Mouse (Mus musculus) CH12.LX (cell line): ENCODE measurements around the gene Slc38a8. TPM values are rescaled to one million over a fixed set of nuclear protein-coding genes. Genes with fewer than 3 reads are reported as not detected.

ENCODE experiments used
- DNase-seq: peaks from one replicate; pipeline ENCODE4 v3.0.0-alpha.2; 2013; ENCODE audit errors: extremely low read depth
- H3K27ac ChIP-seq: 2 replicates; pipeline ENCODE4 v1.5.1; 2012; ENCODE audit warnings: low read depth, mild to moderate bottlenecking, control low read depth, moderate library complexity; ENCODE audit not compliant: insufficient read depth
- H3K27me3 ChIP-seq: replicated peaks from 2 replicates; pipeline ENCODE3; 2012; ENCODE audit warnings: inconsistent platforms
- H3K36me3 ChIP-seq, 2 experiments: replicated peaks in 1 of 2; 2 replicates each; pipeline versions ENCODE3 to v1.6.1; 2012; ENCODE audit warnings: inconsistent platforms in 1 of 2, low read length in 1 of 2, mild to moderate bottlenecking in 1 of 2, mixed read lengths in 1 of 2, moderate library complexity in 1 of 2; ENCODE audit not compliant: control insufficient read depth in 1 of 2, insufficient read depth in 1 of 2
- H3K4me1 ChIP-seq, 2 experiments: 2 replicates each; pipeline ENCODE4 v1.6.1; 2012; ENCODE audit warnings: inconsistent platforms in 1 of 2, moderate library complexity in 1 of 2; ENCODE audit not compliant: insufficient read depth in 2 of 2, control insufficient read depth in 1 of 2
- H3K4me2 ChIP-seq: 2 replicates; pipeline ENCODE4 v1.6.1; 2012; ENCODE audit warnings: low read depth, mild to moderate bottlenecking, control low read depth; ENCODE audit not compliant: poor library complexity, insufficient read depth, severe bottlenecking
- H3K4me3 ChIP-seq, 3 experiments: fragments of 150-350 bp in 1 of 3; sonication (generic) in 1 of 3; replicated peaks in 1 of 3; 2 replicates each; pipeline versions ENCODE3 to v1.5.1; 2011 to 2012; ENCODE audit warnings: low read depth in 2 of 3, low read length in 2 of 3, mild to moderate bottlenecking in 2 of 3, moderate library complexity in 2 of 3, control low read depth in 1 of 3, improper control_type of control experiment in 1 of 3, inconsistent platforms in 1 of 3, mixed read lengths in 1 of 3; ENCODE audit not compliant: poor library complexity in 1 of 3
- H3K79me2 ChIP-seq: replicated peaks from 2 replicates; pipeline ENCODE4 v1.6.1; 2012; ENCODE audit warnings: mild to moderate bottlenecking, moderate library complexity; ENCODE audit not compliant: control insufficient read depth, poor library complexity, insufficient read depth, severe bottlenecking; ENCODE audit errors: extremely low read depth
- H3K9ac ChIP-seq: 2 replicates; pipeline ENCODE4 v1.6.1; 2012; ENCODE audit warnings: low read depth, mild to moderate bottlenecking, control low read depth, moderate library complexity; ENCODE audit not compliant: insufficient read depth
- H3K9me3 ChIP-seq: replicated peaks from 2 replicates; pipeline ENCODE3; 2012; ENCODE audit warnings: low read length, inconsistent platforms, mixed read lengths
- BHLHE40 ChIP-seq: IDR thresholded peaks from 2 replicates; pipeline ENCODE4 v1.6.1; 2011; ENCODE audit warnings: mild to moderate bottlenecking, low read depth, low read length, improper control_type of control experiment
- CHD1 ChIP-seq: IDR thresholded peaks from 2 replicates; pipeline ENCODE4 v1.6.1; 2012; ENCODE audit warnings: low read depth, low read length, improper control_type of control experiment, inconsistent platforms
- CHD2 ChIP-seq: IDR thresholded peaks from 2 replicates; pipeline ENCODE4 v1.6.1; 2011; ENCODE audit warnings: low read length, improper control_type of control experiment
- E2F4 ChIP-seq: IDR thresholded peaks from 2 replicates; pipeline ENCODE4 v1.6.1; 2011; ENCODE audit warnings: low read depth, low read length, improper control_type of control experiment; ENCODE audit not compliant: insufficient replicate concordance
- ELF1 ChIP-seq: IDR thresholded peaks from 2 replicates; pipeline ENCODE4 v1.6.1; 2014; ENCODE audit warnings: low read depth, mild to moderate bottlenecking, inconsistent platforms, low read length, improper control_type of control experiment
- EP300 ChIP-seq: IDR thresholded peaks from 2 replicates; pipeline ENCODE4 v1.6.1; 2011; ENCODE audit warnings: low read length, improper control_type of control experiment
- ETS1 ChIP-seq: conservative IDR thresholded peaks from 2 replicates; pipeline ENCODE4 v1.6.1; 2012; ENCODE audit warnings: low read depth, mild to moderate bottlenecking, inconsistent platforms, low read length, improper control_type of control experiment, moderate library complexity
- GABPA ChIP-seq: IDR thresholded peaks from 2 replicates; pipeline ENCODE4 v1.6.1; 2012; ENCODE audit warnings: low read depth, low read length, improper control_type of control experiment, inconsistent platforms; ENCODE audit not compliant: insufficient replicate concordance
- HCFC1 ChIP-seq: IDR thresholded peaks from 2 replicates; pipeline ENCODE4 v1.6.1; 2012; ENCODE audit warnings: low read depth, mild to moderate bottlenecking, inconsistent platforms, low read length, improper control_type of control experiment
- IRF4 ChIP-seq: IDR thresholded peaks from 2 replicates; pipeline ENCODE4 v1.6.1; 2014; ENCODE audit warnings: low read depth, mild to moderate bottlenecking, inconsistent platforms, low read length, improper control_type of control experiment
- JUN ChIP-seq: IDR thresholded peaks from 2 replicates; pipeline ENCODE4 v1.6.1; 2011; ENCODE audit warnings: low read depth, mild to moderate bottlenecking, low read length, improper control_type of control experiment, moderate library complexity; ENCODE audit not compliant: insufficient read depth
- JUND ChIP-seq: conservative IDR thresholded peaks from 2 replicates; pipeline ENCODE4 v1.6.1; 2011; ENCODE audit warnings: low read depth, low read length, improper control_type of control experiment
- KAT2A ChIP-seq: IDR thresholded peaks from 2 replicates; pipeline ENCODE4 v1.6.1; 2012; ENCODE audit warnings: low read length, improper control_type of control experiment, inconsistent platforms; ENCODE audit not compliant: insufficient replicate concordance
- MAFK ChIP-seq: IDR thresholded peaks from 2 replicates; pipeline ENCODE4 v1.6.1; 2011; ENCODE audit warnings: low read length, improper control_type of control experiment; ENCODE audit not compliant: insufficient replicate concordance
- MAZ ChIP-seq: IDR thresholded peaks from 2 replicates; pipeline ENCODE4 v1.6.1; 2012; ENCODE audit warnings: low read depth, mild to moderate bottlenecking, inconsistent platforms, low read length, improper control_type of control experiment, moderate library complexity
- MXI1 ChIP-seq: IDR thresholded peaks from 2 replicates; pipeline ENCODE4 v1.6.1; 2011; ENCODE audit warnings: mild to moderate bottlenecking, low read depth, low read length, improper control_type of control experiment
- MYC ChIP-seq: IDR thresholded peaks from 2 replicates; pipeline ENCODE4 v1.6.1; 2011; ENCODE audit warnings: low read depth, mild to moderate bottlenecking, improper control_type of control experiment, low read length
- NELFE ChIP-seq: IDR thresholded peaks from 2 replicates; pipeline ENCODE4 v1.6.1; 2011; ENCODE audit warnings: low read depth, low read length, improper control_type of control experiment
- NRF1 ChIP-seq: IDR thresholded peaks from 2 replicates; pipeline ENCODE4 v1.6.1; 2014; ENCODE audit warnings: low read depth, mild to moderate bottlenecking, inconsistent platforms, low read length, improper control_type of control experiment, moderate library complexity
- PAX5 ChIP-seq: IDR thresholded peaks from 2 replicates; pipeline ENCODE4 v1.6.1; 2012; ENCODE audit warnings: low read length, inconsistent platforms, mixed read lengths
- POLR2A ChIP-seq: IDR thresholded peaks from 2 replicates; pipeline ENCODE4 v1.6.1; 2011; ENCODE audit warnings: low read depth, mild to moderate bottlenecking, improper control_type of control experiment, low read length
- RAD21 ChIP-seq: IDR thresholded peaks from 2 replicates; pipeline ENCODE4 v1.6.1; 2011; ENCODE audit warnings: low read depth, mild to moderate bottlenecking, low read length, improper control_type of control experiment, moderate library complexity
- SIN3A ChIP-seq: IDR thresholded peaks from 2 replicates; pipeline ENCODE4 v1.6.1; 2012; ENCODE audit warnings: low read length, improper control_type of control experiment, inconsistent platforms
- SMC3 ChIP-seq: IDR thresholded peaks from 2 replicates; pipeline ENCODE4 v1.6.1; 2011; ENCODE audit warnings: low read depth, low read length, improper control_type of control experiment
- TBP ChIP-seq: conservative IDR thresholded peaks from 2 replicates; pipeline ENCODE4 v1.6.1; 2011; ENCODE audit warnings: low read depth, low read length, improper control_type of control experiment
- TCF12 ChIP-seq: IDR thresholded peaks from 2 replicates; pipeline ENCODE4 v1.6.1; 2014; ENCODE audit warnings: low read depth, mild to moderate bottlenecking, inconsistent platforms, low read length, improper control_type of control experiment
- UBTF ChIP-seq: IDR thresholded peaks from 2 replicates; pipeline ENCODE4 v1.6.1; 2012; ENCODE audit warnings: low read depth, mild to moderate bottlenecking, inconsistent platforms, low read length, improper control_type of control experiment, moderate library complexity
- ZC3H11A ChIP-seq: IDR thresholded peaks from 2 replicates; pipeline ENCODE4 v1.6.1; 2012; ENCODE audit warnings: low read depth, mild to moderate bottlenecking, inconsistent platforms, low read length, improper control_type of control experiment
- ZMIZ1 ChIP-seq: IDR thresholded peaks from 2 replicates; pipeline ENCODE4 v1.6.1; 2012; ENCODE audit warnings: low read depth, mild to moderate bottlenecking, inconsistent platforms, low read length, improper control_type of control experiment
- ZNF384 ChIP-seq: IDR thresholded peaks from 2 replicates; pipeline ENCODE4 v1.6.1; 2012; ENCODE audit warnings: low read depth, low read length, improper control_type of control experiment, inconsistent platforms
- dilution Hi-C: fragments of 300-500 bp; cut with MboI; formaldehyde crosslinking; loops from 2 replicates; pipeline ENCODE4 v1.14.3; 2020; ENCODE audit warnings: low sequenced_read_pairs; ENCODE audit not compliant: extremely low pct_unique_long_range_greater_than_20kb, extremely low pct_ligation_motif_present
- in situ Hi-C: fragments of 300-500 bp; cut with MboI; formaldehyde crosslinking; loops from 3 replicates; pipeline ENCODE4 v1.14.3; 2019; ENCODE audit warnings: low sequenced_read_pairs, low pct_ligation_motif_present, low pct_unique_long_range_greater_than_20kb, mixed read lengths
- polyA plus RNA-seq: library from polyadenylated mRNA; unstranded; fragments of >175 nt; gene quantifications from 2 replicates; pipeline ENCODE4 v1.2.1, GENCODE M21; 2012; ENCODE audit warnings: low read depth; ENCODE audit not compliant: insufficient read length
- total RNA-seq, 2 experiments: library from RNA; depleted of rRNA; stranded (reverse); fragments of 300-350 nt in 1 of 2; fragments of >200 nt in 1 of 2; gene quantifications; 2 replicates each; pipeline ENCODE4 v1.2.3; 2012 to 2014

Slc38a8 gene
- total RNA-seq (2012; rRNA removed) (0.08 TPM in 1 of 2 replicates, not detected in the other), total RNA-seq (2014; rRNA removed) (0.08 TPM in 1 of 2 replicates, not detected in the other), polyA plus RNA-seq (0.12 TPM in 1 of 2 replicates, not detected in the other)

DNA sequence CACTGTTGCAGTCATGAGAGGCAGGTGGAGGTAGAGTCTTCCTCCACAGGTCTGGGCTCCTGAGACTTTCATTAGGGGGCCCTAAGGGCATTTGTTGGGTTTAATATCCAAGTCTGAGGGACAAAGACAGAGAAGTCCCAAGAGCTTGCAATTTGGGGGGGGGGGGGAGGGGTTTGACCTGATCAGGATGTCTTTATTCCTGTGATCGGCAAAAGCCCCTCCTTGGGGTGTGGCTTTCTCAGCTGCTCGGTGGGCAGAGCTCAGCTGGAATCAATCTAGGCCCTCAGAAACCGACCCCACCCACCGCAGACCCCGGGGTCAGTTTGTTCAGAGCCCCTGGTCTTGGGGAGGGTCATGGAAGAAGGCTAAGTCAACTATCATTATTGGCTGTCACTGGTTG is at the start of gene Slc38a8:
Slc38a8 (minus strand) TSS at position 101 of the 400 bp plus-strand sequence.
- dilution Hi-C loops = no loop called here
- Histone ChIP-seq H3K4me3 (no peak within 1 kb of the TSS), H3K27me3 (no peaks in the 10 kb centered on the region), H3K79me2 (no peaks in the 10 kb centered on the region), H3K4me1 (peaks cover 4 to 49% of the 10 kb centered on the region in 2 experiments), H3K9ac (no peak within 1 kb of the TSS), H3K9me3 (no peaks in the 10 kb centered on the region), H3K27ac (no peak within 1 kb of the TSS)
- in situ Hi-C loops = loop anchor here (5.0 kb wide), 1 partner anchor 106 kb away; the partner anchor contains the start of gene Taf1c
- TF ChIP-seq ZNF384 = no peak
- TF ChIP-seq CHD2 = no peak
- no peak for TF ChIP-seq ETS1
- no peak for TF ChIP-seq PAX5
- TF ChIP-seq EP300 = no peak
- no peak for TF ChIP-seq E2F4
- TF ChIP-seq UBTF = no peak
- no peak for TF ChIP-seq KAT2A
- TF ChIP-seq JUND = no peak
- TF ChIP-seq RAD21 = no peak
- no peak for TF ChIP-seq ZMIZ1
- TF ChIP-seq SIN3A = no peak
- TF ChIP-seq, all 38 proteins: peak for 0
- Histone ChIP-seq H3K36me3 (peaks cover 10 to 23% of the 10 kb centered on the region in 2 experiments), H3K4me2 (no peak within 1 kb of the TSS)
- no peak for DNase-seq

DNA sequence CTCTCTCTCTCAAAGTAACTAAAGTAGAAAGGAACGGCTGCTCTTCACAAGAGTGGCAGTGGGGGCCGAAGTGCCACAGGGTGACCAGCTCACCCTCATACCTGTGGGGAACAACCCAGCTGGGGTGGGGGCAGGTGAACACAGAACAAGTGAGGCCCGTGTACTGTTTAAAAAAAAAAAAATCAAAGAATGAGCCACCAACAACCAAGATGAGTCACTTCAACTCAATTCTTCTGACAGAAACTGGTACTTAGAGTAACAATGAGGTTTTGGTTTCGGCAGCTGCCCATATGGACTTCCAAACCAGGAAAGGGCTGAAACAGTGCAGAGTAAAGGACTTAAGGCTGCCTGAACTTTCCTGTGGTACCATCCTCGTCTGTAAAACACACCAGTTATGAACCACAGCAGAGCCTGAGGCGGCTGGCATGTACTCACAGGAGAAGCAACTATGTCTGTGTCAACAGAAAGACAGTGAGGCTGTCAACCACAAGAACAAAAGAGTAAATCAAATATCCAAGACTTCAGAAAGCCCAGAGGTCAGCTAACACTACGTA is 47.1 kb upstream of the Slc38a8 start:
- dilution Hi-C loops (no loop called here), in situ Hi-C loops (no loop called here)
- H3K27ac ChIP-seq = peak overlapping the region; percentile 31
- H3K9ac ChIP-seq = no peak overlapping the region; the same call in 1 of the 2 replicates
- no peaks in the 10 kb centered on the region for H3K9me3 ChIP-seq
- peak; percentile 30 for DNase-seq
- H3K27me3 ChIP-seq = no peaks in the 10 kb centered on the region
- H3K79me2 ChIP-seq = peaks cover 67% of the 10 kb centered on the region
- peak overlapping the region; percentile 42 for H3K4me2 ChIP-seq
- peaks cover 24 to 84% of the 10 kb centered on the region in 2 experiments for H3K36me3 ChIP-seq
- peaks cover 21 to 53% of the 10 kb centered on the region in 2 experiments for H3K4me1 ChIP-seq
- no peak overlapping the region for H3K4me3 ChIP-seq
- TF ChIP-seq NELFE (no peak), MAZ (peak; percentile 74; the same call in 1 of the 2 replicates), JUN (peak; percentile 90), SIN3A (peak; percentile 92), MAFK (peak; percentile 45; the same call in 1 of the 2 replicates), BHLHE40 (peak; percentile 86), HCFC1 (no peak), TCF12 (peak; percentile 96), GABPA (no peak), ZC3H11A (no peak), CHD1 (no peak), ELF1 (no peak; the same call in 1 of the 2 replicates), RAD21 (no peak), CHD2 (peak; percentile 88), MYC (0 out of 2 replicates have a peak, but pooled peaks have one; percentile 41), IRF4 (peak; percentile 97), TBP (0 out of 2 replicates have a peak, but pooled peaks have one; percentile 28), MXI1 (peak; percentile 69; the same call in 1 of the 2 replicates), KAT2A (no peak), E2F4 (no peak), NRF1 (no peak), PAX5 (no peak), POLR2A (no peak), EP300 (peak; percentile 97), SMC3 (no peak), UBTF (no peak), ZMIZ1 (no peak)
